Mouse (Mus musculus) cerebellum, postnatal 10 days (tissue): ENCODE data around the gene Ptcd1.
"Not testable (repeated sequence)": the region's sequence is repeated elsewhere in the genome, so short reads cannot be mapped to it uniquely, and the experiment has no call there.

Source experiments
- DNase-seq, 2 experiments: peaks; one replicate each; pipeline ENCODE4 v3.0.0; 2021; ENCODE audit warnings: mixed read lengths in 2 of 2

Gene Ptcd1

GRCm38 (mm10) chr5:145161361-145161760, 5.5 kb downstream of the Ptcd1 start:
- DNase-seq, result no peak

GRCm38 (mm10) chr5:145152690-145153089, 14.2 kb downstream of the Ptcd1 start:
- no peak for DNase-seq

- no peak for DNase-seq
Measured at GRCm38 (mm10) chr5:145149294-145149693, 17.6 kb downstream of the Ptcd1 start.

DNA sequence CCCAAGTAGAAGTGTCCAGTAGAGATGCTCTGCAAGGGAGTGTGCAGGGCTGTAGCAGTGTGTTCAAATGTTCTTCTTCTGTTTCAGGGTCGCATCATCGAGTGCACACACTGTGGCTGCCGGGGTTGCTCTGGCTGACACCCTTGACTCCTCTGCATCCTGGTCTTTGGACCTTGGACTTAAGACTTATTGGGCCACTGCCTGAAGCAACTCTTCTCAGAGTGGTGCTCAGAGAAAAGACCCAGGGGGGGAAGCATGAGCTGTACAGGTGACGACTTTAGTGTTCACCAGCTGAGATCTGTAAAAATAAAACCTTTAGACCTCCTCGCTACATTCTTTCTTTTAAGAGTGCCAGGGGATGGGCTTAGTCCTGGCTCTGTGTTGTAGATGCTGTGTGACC, 19.2 kb downstream of the Ptcd1 start:
- no peak for DNase-seq

DNA sequence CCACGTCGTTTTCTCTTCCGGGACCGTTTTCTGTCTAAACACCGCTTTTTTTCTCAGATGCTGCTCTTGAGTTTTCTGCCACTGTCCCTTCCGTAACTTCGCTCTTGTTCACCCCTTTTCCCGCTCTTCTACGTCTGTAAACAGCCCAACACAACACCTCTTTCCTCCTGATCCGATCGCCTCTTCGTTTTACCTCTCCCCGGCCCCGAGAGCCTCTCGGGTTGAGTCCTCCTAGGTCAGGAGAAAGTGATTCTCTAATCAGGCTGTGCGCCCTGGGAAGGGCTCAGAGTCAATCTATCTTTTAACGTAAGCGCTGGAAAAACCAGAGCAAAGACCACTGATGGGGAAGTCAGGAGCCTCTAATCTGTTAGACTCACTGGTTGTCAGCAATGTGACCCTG, 26.3 kb downstream of the Ptcd1 start:
- peak in 1 of 2 experiments; percentile 22 for DNase-seq

GRCm38 (mm10) chr5:145139571-145140519, 27.1 kb downstream of the Ptcd1 start, which contains the start of the genes Pdap1 and Bud31:
TSS of gene Pdap1 (minus strand) at chr5:145140238.
TSS of gene Bud31 (plus strand) at chr5:145140362.
- DNase-seq, result peak; percentile 97 to 98

- peak; percentile 30 to 45 for DNase-seq
Measured at GRCm38 (mm10) chr5:145138836-145139235, 28.1 kb downstream of the Ptcd1 start.

DNA sequence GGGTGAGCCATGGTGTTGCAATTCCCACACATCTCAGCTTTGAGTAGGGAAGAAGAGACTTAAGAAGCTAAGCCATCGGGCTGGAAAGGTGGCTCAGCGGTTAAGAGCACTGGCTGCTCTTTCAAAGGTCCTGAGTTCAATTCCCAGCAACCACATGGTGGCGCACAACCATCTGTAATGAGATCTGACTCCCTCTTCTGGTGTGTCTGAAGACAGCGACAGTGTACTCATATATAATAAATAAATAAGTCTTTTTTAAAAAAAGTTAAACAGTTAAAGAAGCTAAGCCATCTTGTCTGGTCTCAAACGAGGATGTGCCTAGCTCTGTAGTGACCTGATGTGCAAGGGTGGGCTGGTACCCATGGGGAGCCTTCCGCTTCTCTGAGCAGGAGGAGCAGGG, 33.6 kb downstream of the Ptcd1 start:
- DNase-seq, result not testable (repeated sequence)

GRCm38 (mm10) chr5:145130995-145131394, 35.9 kb downstream of the Ptcd1 start:
- DNase-seq, result no peak

- DNase-seq, result no peak
Measured at GRCm38 (mm10) chr5:145130191-145130590, 36.7 kb downstream of the Ptcd1 start.

- DNase-seq, result not testable (repeated sequence)
Measured at GRCm38 (mm10) chr5:145129773-145130172, 37.1 kb downstream of the Ptcd1 start.

DNA sequence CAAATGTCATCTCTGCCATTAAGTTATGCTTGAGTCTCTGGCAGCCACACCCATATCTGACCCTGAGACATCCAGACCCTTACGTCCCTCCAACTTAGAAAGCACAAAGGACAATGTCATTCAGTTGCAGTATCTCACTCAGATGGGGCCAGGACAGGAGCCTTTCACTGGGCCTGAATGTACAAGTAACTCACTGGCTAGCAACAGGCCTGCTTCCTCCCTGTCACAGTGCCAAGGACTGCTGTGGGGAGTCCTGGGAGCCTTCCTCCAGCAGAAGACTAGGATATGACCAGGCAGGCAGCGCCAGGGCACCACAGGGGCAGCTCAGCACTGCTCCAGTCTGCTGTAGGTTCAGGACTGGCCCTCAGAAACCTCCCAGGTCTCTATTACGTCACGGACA, 37.8 kb downstream of the Ptcd1 start:
- peak in 1 of 2 experiments; percentile 37 for DNase-seq

- no peak for DNase-seq
Measured at GRCm38 (mm10) chr5:145126580-145126979, 40.3 kb downstream of the Ptcd1 start.

DNA sequence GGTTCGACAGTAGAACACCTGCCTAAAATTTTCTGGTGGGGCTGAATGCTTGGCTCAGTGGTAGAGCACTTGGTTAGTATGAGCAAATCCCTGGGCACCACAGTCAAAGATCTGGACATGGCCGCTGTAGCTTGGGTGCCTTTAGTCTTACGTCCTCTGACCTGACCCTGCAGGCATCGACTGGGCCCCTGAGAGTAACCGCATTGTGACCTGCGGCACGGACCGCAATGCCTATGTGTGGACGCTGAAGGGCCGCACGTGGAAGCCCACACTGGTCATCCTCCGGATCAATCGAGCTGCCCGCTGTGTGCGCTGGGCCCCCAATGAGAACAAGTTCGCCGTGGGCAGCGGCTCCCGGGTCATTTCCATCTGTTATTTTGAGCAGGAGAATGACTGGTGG, 43.5 kb downstream of the Ptcd1 start:
- no peak for DNase-seq

DNA sequence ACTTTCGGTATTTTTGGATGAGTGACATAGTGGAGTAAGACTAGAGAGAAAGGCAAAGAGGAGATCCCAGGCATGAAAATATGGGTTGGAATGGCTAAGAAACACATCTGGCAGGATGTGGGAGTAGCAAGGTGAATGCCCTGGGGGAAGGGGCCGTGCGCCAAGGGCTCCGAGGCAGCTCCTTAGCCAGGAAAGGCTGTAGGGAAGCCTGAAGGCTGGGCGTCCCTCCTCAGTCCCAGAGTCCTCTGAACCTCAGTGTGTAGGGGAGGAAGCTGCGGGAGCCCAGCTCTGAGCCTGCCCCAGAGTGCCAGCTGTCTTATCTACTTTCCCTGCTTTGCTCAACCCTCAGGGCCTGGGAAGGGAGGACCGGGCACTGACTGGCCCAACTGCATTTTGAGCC, 46.0 kb downstream of the Ptcd1 start:
- DNase-seq, result no peak

DNA sequence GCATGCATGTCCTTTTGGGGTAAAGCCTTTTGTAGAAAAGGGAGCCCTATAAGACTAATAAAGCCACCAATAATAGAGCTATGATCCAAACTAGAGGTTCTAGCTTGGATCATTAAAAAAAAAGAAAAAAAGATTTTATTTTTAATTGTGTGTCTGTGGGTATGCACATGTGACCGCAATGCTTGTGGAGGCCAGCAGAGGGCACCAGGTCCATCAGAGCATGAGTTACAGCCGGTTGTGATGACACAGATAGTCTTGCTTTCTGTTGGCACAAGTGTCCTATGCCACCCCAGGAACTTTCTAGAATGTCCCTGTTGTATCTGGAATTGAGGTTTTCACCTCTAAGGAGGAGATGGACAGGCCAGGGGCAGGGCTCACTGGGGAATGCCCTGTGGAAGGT, 47.5 kb downstream of the Ptcd1 start:
- no peak for DNase-seq

DNA sequence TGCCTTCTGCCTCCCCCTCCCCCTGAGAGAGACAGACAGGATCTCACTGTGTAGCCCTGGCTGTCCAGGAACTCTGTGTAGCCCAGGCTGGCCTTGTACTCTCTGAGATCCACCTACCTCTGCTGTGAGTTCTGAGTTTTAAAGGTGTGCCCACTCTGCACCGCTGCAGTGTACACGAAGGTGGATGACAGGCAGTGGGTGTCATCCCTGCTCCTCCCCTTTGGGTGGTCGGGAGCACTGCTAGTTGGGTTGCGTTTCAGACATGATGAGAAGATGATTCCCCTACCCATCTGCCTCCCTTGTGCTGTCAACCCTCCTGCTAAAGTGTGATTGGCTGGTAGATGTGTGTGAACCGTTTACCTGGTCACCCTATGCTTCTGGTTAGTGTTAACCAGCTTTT, 48.4 kb downstream of the Ptcd1 start:
- no peak for DNase-seq

DNA sequence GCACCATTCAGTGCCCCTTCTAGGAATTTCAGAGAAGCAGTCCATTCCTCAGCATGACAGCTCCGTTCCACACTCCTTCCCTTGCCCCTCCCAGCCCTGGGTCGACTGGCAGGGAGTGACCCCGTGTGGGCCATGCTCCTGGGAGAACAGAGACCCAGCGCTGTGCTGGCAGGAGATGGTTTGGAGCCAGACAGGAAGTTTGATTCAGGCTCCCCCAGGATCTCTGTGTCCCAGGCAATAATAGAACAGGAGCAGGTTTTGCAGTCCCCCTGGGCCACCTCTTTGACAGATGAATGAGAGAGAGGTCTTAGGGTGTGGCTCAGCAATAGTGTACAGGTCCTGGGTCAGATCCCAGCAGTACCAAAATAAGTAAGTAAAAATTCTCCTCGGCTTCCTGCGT, 48.9 kb downstream of the Ptcd1 start:
- DNase-seq, result no peak

DNA sequence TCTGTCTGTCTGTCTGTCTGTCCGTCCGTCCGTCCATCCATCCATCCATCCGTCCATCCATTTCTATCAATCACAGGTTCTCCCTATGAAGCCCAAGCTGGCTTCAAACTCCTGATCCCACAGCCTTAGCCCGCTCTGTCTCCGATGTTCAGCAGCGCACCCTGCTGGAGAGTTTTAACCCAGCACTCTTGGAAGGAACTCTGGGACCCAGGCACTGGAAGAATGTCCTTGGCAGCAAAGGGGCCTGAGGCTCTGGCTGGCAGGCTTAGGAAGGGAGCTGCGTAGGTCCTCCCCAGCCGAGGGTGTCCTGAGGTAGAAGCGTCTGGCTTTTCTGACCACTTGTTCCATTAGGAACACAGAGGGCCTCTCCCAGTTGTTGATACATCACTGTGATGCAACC, 50.0 kb downstream of the Ptcd1 start:
- DNase-seq, result peak; percentile 77 to 83

GRCm38 (mm10) chr5:145116316-145116715, 50.6 kb downstream of the Ptcd1 start:
- no peak for DNase-seq

GRCm38 (mm10) chr5:145115736-145116135, 51.2 kb downstream of the Ptcd1 start:
- DNase-seq, result no peak

DNA sequence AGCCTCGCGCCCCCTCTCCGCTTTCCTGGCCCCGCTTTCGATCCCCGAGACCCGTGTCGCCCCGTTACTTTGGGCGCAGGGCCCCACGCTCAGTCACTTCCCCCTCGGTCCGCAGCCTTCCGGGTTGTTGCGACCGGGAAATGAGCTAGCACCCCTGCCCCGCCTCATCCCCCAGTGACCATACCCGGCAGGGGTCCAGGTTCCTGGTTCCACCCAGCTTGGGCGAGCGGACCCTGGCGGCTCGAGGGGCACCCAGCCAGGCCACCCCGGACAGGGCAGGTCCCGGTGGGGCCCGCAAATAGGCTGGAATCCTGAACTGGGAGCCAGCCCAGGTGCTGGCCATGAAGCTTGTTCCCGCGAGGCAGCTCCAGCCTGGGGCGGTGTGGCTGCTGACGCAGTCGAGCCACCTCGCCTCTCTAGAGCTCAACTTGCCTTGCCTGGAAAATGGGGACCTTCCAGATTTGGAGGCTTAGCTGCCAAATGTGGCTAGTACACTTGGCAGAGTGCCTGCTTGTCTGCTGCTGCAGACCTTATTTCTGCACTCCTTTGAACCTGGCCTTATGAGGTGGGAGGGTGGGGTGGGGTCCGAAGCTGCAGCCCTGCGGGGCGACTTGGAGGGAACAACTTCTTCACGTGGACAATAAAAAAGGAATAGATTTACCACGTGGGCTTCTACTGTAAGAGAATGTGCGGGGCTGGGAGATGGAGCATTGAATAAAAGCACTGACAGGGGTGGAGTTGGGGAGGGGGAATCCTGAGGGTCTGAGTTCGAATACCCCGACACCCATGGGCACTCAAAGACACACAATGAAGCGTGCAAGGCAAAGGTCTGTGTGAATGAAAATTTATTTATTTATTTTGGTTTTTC, 52.1 kb downstream of the Ptcd1 start:
- peak; percentile 61 to 68 for DNase-seq

DNA sequence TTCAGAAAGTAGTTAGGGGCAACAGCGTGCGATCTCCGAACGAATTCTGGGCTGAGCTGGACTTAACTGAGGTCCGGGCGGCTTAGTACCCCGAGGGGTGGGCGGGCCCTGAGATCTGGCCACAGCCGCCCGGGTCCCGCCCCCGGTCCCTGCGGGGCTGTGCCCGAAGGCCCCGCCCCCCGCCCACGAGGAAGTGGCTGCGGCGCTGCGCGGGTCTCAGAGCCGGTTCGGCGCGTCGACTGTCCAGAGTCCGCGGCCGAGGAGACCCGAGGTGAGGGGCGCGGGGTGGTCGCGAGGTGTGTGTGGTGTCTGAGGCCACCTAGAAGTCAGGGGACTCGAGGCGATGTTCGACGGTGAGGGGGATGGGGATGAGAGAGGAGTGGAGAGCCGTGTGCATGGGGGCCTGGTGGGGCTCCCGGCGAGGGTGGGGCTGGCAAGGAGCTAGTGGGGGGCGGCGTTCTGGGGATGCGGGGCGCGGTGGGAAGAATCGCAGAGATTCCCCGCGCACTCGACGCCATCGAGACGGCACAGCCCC, 52.8 kb downstream of the Ptcd1 start, which contains the start of gene Arpc1b:
TSS of gene Arpc1b (plus strand) at position 145 of the 535 bp plus-strand sequence.
- peak; percentile 30 to 61 for DNase-seq
